Mouse (Mus musculus) induced T-regulatory cell, adult 2 months (primary cell): ENCODE data around the gene Mea1.

Experiments
- DNase-seq: peaks from one replicate; pipeline ENCODE4 v3.0.0-alpha.2; 2012; ENCODE audit warnings: low read depth

Mea1 gene

DNA sequence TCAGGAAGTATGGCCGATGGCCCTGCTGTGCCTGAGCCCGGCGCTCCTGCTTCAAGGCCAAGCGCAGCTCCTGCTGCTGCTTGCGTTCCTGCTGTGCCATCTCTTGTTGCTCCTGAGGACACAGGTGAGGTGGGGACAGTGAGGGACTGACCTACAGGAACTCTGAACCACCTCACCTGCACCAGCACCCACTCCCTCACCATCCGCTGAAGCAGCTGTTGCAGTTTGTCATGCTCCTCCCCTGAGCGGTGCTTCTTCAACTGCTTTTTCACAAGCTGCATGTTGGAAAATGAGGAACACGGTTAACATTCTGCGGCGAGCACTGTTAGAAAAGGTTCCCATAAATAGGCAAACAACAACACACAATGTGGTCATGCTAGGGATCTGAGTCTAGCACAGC is 8.7 kb upstream of the Mea1 start:
- no peak for DNase-seq

- peak; percentile 96 for DNase-seq
Observed at GRCm38 (mm10) chr17:46673850-46674529, 4.6 kb upstream of the Mea1 start, which contains the start of gene Rrp36. TSS of gene Rrp36 (minus strand) at chr17:46674352.

DNA sequence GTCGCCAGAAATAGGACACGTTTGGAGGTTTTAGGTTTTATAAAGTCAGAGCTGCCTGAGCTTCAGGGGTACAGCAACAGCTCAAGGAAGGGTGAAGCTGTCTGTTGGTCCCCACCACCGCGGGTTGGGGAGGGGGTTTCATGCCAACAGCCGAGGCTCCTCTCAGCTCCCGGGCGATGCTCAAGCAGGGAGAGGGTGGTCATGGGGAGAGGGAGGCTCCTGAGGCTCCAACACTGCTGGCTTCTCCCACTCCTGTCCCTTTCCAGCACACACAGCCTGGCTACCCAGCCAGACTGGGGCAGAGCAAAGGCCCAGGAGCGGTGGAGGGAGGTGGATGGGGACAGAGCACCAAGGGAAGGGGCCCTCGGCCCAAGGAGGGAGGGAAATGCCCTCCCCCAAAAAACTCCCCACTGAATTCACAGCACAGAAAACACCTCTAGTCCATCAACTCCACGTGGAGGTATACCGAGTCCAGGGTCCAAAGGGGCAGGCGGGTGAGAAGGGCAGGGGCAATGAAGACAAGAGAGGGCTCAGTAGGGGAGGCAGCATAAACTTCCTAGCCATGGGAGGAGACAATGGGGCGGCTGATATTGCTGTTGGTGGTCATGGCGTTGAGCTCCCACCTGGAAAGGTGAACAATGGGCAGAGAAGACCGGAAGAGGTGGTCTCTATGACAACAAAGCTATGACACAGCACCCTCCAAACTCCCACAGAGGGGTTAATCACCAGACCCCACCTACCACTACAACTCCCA is 3.9 kb upstream of the Mea1 start:
- DNase-seq, result peak; percentile 22

DNA sequence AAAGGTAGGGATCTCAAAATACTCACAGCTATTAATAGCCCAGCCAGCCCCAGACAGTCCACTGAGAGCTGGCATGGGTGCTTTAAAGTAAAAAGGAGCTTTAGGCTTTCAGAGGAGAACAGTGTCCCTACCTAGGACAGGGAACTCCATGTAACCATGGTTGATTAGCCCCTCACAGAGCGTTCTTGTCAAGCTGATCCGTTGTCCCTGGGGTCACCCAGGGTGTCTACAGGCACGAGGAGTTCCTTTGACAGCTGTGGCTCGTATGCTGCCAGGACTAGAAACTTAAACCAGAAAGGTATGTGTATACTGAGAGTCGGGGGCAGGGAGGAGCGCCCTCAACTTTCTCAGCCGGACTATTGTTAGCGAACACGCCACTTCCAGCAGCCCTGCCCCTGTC is 318 bp downstream of the Mea1 start:
- DNase-seq, result no peak

DNA sequence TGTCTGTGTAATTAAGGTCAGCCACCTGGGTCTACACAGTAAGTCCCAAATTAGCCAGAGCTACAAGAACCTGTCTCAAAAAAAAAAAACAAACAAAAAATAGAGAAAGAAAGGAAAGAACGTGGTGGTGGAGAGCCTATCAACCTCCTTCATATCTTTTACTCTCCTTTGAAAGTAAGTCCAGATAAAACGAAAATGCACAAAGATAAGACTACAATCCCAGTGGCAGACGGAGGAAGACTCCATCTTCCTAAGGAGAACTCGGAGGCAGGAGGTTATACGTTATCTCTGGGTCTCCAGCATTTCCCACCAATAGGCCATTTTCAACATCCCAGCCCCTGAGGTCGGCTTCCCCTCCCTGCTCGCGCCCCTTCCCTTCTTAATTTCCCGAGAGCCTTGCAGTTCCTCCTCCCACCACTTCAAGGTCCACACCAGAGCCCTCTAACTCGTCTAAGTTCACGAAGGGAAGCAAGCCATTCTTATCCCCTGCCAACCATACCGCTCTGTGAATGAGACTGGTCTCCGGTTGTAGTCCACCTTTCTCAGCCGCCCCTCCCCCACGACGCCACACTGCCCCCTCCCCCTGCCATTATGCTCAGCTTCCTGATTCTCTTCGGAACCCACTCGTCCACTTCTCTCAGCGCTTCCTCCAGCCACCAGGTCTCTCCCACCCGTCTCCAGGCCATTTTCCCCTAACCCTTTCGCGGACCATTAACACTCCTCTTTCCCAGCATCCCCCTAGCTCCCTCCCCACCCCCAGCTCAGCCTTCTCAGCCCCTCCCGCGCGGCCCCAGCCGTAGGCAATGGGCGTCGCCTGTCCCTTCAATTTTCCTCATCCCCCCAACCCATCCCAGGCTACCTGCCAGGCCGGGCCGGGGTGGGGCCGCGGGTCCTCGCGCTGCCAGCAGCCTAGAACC is 1.5 kb downstream of the Mea1 start:
- peak; percentile 72 for DNase-seq

DNA sequence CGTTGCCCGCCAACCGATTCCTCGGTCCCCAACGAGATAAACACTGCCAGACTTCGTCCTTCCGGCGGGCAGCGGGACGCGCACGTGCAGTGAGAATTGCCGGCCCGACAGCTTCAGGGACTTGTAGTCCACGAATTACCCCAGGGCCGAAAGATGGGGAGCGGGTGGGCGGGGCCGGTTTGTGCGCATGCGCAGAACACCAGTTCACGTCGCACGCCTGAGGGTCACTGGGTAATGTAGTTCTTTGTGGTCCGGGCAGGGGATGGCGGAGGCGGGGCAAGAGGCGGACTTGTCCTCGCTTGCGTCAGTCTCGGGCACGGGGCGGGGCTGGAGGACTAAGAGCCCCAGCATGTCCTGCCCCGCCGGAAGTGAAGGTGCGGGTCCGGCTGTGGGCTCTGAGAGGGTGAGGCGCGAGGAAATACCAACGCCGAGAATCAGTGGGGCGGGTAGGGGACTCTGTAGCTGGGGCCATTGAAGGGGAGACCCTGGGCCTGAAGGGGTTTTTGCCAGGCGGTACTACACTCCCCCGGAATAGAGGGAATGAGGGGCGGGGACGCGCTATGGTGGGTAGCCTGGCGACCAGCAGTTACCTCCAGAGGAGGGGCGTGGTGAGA is 2.3 kb downstream of the Mea1 start, which contains the start of gene Klhdc3:
Klhdc3 (minus strand) TSS at position 155 of the 614 bp plus-strand sequence.
- DNase-seq, result peak; percentile 99

DNA sequence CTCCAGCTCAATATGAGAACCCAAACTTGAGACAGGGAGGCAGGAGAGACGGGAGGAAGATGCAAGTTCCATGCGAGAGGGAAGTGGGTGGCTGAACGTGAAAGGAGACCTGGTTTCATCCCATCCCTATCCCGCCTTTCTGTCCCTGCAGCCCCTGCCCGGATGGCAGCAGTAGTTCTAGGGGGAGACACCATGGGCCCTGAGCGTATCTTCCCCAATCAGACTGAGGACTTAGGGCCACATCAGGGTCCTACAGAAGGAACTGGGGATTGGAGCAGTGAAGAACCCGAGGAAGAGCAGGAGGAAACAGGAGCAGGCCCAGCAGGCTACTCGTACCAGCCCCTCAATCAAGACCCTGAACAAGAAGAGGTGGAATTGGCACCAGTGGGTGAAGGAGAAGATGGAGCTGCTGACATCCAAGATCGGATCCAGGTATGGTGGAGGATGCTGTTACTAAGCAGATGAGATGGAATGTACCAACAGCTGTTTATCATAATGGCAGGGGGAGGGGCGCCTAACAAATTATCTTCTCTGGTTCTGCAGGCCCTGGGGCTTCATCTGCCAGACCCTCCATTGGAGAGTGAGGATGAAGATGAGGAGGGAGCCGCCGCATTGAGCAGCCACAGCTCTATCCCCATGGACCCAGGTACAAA is 3.0 kb downstream of the Mea1 start:
- DNase-seq, result no peak

DNA sequence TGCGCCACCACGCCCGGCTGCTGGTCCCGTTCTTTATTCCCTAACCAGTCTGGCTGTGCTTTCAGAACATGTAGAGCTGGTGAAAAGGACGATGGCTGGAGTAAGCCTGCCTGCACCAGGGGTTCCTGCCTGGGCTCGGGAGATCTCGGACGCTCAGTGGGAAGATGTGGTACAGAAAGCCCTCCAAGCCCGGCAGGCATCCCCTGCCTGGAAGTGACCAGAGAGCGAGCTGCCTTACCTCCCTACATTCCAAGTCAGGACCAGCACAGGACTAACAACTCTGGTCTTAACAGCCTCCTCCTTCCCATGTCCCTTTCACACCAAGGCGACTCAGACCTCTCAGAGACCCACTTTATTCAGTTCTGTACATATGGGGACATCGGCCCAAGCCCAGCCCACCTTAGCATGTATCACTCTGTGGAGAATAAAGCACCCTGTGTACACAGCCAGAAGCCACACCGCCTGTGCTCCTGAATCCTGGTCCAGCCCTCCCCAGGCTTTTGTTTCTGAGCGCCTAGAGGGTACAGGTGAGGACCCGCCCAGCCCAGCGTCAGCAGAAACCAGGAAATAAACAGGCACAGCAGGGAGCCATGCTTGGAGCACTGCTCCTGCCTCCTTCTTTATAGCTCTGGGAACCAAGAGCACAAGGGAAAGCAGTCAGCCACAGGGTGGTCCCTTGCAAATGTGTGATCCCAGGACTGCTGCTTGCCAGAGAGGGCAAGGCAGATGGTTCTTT is 4.2 kb downstream of the Mea1 start:
- DNase-seq, result no peak

DNA sequence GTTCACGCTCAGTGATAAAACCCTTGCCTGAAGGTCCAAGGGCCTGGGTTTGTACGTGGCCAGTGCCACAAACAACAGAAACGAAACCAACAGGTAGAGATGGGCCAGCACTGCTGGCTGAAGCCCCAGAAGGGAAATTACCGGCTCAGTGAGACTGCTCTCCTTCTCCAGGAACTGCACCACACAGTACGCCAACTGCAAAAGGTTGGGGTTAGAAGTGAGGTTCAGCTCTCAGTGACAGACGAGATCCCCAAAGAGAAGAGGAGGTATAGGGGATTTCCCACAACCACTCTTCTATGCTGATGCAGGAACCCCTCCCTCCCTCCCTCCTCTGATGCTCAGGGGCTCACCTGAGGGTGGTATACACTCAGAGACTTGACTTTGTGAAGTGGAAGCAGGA is 7.3 kb downstream of the Mea1 start:
- peak; percentile 74 for DNase-seq

DNA sequence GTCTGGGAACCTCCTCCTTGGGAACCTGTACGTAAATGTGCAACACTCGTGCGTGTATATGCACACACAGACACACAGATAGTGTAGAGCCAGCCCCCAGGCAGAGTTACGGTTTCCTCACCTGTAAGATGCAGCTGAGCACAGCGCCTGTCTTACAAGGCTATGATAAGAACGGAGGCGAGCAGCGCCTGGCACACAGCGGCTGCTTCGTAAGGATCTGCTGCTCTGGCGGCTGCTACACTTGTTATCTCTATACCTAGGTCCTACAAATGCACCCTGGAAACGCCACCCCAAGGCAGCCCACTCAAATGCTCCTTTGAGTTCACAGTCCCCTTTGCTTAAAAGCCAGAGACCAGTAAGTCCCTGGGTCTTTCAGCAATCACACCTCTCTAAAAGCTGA is 12.1 kb downstream of the Mea1 start:
- DNase-seq, result no peak

- DNase-seq, result peak; percentile 48
Observed at GRCm38 (mm10) chr17:46691390-46691789, 12.8 kb downstream of the Mea1 start.

- DNase-seq, result no peak
Observed at GRCm38 (mm10) chr17:46694517-46695063, 16.0 kb downstream of the Mea1 start.

GRCm38 (mm10) chr17:46698515-46698914 is 19.9 kb downstream of the Mea1 start:
- DNase-seq, result no peak

GRCm38 (mm10) chr17:46699245-46699644 is 20.7 kb downstream of the Mea1 start:
- DNase-seq, result no peak

DNA sequence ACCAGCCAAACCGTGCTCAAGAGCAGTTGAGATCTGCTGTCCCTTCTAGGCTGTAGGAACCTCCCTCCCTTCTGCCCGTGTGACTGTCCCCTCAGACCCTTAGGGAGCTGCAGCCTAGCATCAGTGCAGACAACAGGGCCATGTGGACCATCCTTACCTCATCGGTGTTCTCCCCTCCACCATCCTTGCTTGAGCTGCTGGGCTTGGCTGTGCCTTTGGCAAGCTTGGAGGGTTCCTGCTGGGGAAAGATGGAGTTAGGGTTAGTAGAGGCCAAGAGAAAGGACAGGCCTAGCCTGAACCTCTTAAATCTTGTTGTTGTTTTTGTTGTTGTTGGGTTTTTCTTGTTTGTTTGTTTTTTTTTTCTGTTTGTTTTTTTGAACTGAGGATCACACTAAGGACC is 21.3 kb downstream of the Mea1 start:
- DNase-seq, result no peak

DNA sequence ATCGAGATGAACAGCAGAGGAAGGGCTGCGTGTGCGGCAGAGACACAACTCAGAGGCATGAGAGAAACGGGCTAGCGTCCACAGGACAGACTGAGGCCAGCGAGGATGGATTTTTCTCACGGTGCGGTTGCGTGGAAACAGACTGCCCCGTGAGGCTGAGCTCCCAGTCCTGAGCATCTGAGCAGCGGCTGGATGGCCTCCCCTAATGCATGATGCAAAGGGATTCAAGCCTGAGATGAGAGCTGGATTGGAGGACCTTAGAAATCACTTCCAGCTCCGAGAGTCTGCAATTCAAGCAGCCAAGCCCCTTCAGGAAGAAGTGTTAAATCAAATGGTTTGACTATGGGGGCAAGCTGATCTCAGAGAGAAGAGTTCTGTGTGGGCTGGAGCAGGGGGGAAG is 22.9 kb downstream of the Mea1 start:
- no peak for DNase-seq

DNA sequence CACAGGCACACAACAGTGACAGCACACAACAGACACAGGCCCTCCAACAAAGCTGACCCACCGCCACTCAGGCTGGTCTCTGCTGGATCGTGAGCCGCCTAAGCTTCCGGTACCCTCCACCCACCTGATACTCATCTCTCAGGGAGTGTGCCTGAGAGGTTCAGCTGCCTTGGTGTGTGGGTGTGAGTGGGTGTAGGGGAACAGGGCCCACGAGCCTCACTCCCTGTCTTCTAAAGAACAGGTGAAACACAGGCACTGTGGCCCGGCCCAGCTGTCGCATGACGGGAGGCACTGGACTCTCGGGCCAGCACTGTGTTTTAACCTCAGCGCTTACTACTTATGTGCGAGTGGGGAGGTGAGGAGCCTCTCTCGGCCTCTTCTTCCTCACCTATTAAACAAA is 23.5 kb downstream of the Mea1 start:
- no peak for DNase-seq

DNA sequence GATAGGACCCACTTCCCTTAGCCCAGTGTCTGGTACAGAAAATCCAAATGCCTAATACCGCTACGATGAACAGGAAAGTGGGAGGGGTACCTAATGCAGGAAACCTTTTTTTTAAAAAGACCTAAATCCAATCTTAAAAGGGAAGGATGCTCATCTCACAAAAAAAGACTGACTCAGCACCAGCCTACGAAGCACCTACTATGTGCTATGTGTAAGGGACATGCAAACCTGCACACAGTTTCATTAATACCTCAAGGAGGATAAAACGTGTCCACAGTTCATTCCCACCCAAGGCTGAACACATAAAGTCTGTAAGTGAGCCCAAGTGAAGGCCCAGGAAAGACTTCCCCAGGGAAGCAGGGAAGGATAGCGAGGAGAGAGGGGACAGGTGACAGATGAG is 23.9 kb downstream of the Mea1 start:
- DNase-seq, result no peak

- peak; percentile 63 for DNase-seq
Observed at GRCm38 (mm10) chr17:46703971-46704886, 25.6 kb downstream of the Mea1 start.
